Mouse (Mus musculus) right cerebral cortex, postnatal 4 days (tissue): Measurements from ENCODE around the gene Wiz.

Experiments
- DNase-seq: peaks from one replicate; pipeline ENCODE4 v3.0.0-alpha.2; 2022

Wiz gene

DNA sequence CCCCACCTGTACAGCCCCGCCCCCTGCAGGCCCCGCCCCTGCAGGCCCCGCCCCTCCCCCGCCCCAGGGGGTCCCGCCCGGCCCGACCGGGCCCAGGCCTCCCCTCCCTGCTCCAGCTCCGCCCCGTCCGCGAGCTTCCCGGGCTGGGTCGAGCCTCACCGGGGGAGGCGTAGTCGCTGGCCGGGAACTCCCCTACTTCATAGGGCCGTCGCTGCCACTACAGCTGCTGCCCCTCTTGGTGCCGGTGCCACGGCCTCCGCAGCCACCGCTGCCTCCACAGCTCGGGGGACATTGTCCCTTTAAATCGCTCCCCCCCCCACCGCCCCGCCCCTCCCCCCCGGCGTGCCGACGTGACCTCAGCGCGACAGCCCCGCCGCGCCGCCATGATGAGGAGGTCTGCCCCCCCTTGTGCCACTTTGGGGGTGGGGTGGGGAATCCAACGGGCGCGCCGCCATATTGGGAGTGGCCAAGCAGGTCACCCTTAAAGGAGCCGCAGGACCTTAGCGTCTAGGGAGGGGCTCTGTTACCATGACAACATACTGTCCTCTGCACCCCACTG lies at the start of gene Wiz:
TSS of gene Wiz (minus strand) at position 339 of the 559 bp plus-strand sequence.
- peak; percentile 99 for DNase-seq

DNA sequence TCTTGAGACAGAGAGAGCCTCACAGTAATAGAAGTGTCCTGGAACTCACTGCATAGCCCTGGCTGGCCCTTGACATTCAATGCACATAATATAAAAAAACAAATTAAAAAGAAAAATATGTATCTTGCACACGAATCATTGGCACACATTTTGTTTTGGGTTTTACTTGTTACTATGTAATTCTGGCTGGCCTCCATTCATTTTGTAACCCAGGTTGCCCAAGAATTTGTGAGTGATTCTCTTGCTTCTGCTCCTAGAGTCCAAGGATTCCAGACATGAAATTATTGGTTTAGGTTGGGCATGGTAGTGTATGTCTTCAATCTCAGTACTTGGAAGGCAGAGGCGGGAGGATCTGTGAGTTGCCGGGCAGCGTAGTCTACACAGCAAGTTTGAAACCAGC lies 47.9 kb upstream of the Wiz start:
- DNase-seq, result no peak

GRCm38 (mm10) chr17:32435151-32435550 lies 45.9 kb upstream of the Wiz start:
- DNase-seq, result no peak

DNA sequence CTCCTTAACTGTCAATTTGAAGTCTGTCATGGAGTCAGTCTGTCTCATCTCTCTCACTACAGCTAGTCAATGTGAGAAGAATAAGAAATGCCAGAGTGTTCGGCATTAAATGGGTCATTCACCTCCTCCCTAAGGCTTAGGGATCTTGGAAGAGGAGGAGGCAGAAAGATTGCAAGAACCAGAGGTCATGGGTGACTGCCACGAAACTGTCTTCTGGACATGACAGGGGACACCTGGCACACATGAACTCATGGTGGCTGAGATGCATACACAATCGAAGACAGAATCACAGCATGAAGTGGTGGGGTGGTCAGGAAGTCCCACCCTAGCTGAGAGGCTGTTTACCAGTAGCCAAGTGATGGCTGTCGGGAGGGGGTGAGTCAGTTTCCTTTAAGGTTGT lies 45.1 kb upstream of the Wiz start:
- no peak for DNase-seq

DNA sequence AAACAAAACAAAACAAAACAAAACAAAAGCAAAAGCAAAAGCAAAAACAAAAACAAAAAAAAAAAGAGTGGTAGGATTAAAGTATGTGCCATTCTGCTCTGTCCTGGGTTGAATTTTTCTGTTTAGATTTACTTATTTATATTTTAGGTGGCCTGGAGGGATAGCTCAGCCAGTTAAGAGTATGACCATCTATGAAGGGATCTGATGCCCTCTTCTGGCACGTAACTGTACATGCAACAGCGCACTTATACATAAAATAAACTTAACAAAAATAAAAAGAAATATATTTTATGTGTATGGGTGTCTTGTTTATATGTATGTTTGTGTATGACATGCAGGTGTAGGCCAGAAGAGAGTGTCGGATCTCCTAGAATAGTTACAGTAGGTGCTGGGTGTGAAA lies 42.7 kb upstream of the Wiz start:
- no peak for DNase-seq

DNA sequence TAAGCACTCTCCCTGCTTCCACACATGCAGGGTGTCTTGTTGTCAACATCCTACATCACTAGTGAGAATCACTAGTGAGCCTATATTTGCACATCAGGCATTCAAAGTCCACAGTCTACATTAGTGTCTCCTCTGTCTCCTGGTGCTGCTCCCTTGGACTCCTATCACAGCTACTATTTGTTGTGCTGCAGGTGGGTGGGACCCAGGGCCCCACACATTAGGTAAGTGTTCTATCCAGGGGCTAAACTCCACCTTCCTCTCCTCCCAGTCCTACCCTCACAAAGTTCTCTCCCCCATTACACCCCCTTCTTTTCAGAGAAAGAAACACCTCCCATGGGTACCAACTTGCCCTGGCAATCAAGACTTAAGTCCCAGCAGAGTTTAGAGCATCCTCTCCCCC lies 37.4 kb upstream of the Wiz start:
- DNase-seq, result no peak

GRCm38 (mm10) chr17:32424034-32424433 lies 34.8 kb upstream of the Wiz start, which contains the start of gene Pglyrp2:
Pglyrp2 (minus strand) TSS chr17:32424167.
- no peak for DNase-seq

DNA sequence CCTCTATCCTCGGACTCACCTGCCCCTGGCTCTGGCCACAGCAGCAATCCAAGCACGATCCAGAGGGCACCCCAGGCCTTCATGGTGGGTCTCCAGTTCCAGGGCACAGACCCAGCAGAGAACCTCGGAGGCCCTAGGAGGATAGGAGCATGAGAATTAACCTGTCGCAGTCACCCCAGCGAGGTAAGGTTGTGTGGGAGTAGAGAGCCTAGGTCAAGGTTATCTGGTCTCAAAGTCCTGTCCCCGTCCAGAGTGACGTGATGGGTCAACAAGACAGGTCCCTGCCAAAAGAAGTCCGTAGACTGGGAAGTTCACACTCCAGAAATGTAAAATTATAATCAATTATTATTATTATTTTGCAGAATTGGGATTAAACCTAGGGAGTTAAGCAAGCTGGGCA lies 31.5 kb upstream of the Wiz start:
- no peak for DNase-seq

DNA sequence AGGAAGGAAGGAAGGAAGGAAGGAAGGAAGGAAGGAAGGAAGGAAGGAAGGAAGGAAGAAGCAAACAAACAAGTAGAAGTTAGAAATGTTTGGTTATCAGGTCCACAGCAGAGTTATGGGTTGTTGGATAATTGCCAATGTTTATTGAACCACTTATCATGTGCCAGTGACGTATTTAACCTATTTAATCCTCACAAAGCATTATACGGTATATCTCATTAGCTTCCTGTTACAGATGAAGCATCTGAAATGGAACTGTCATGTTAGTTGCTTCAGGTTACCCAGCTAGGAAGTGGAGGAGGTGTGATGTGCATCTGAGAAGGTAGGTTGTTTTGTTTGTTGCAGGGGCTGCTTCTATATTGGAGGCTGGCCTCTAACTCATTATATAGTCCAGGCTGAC lies 30.8 kb upstream of the Wiz start:
- DNase-seq, result no peak

DNA sequence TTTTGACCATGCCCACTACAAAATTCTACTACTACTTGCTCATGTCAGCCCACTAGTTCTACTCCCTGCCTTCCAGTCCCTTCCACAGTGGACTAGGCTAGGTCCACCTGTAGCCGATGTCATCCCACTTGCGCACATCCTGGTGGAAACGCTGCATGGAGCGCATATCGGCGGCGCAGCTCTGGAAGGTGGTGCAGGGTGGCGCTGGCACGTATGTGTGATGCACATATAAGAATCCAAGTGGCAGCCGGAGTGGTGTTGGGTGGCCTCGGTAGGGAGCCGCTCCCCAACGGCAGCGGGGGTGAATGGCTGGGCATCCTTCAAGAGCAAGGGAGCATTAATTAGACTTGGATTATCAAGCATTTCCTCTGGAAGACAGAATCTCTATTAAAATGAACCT lies 27.5 kb upstream of the Wiz start:
- no peak for DNase-seq

DNA sequence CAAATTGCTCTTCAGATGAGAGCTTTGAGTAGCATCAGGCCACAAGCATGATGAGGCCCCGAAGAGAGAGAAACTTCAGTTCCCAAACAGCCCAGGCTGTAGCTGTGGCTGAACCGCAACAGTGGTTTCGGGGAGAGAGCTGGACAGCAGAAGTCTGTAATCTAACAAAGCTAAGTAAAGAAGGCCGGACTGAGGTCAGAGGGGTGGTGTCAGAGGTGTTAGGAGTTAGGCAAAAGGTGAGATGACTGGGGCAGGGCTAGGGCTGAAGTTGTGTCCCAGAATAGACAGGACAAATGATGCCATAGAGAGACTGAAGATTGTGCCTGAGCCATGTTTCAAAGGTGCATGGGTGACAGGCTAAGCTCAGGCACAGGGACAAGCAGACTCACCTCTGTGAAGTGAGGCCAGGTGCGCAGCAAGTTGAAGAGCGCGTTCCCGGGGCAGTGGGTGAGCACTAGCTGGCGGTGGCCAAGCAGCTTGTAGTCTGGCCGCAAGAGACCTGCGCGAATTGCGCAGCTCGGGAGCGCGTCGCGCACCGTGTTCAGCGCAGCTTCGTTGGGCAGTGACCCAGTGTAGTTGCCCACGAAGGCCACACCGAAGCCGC lies 26.3 kb upstream of the Wiz start:
- no peak for DNase-seq

DNA sequence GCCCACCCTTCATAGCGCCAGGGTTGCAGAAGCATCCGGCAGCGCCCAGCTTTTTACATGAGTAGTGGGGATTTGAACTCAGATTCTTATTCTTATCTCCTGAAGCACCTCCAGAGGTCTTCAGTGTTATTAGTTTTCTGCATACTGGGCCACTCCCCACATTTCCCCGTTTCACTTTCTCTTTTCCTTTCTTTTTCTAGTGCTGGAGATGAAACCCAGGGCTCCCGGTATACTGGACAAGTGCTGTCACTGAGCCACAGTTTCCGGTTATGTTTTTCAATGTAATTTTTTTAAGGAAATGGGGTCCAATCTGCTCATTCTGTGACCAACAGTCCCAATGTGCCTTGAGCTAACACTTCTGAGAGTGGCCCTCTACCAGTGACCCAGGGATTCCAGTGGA lies 22.7 kb upstream of the Wiz start:
- no peak for DNase-seq

DNA sequence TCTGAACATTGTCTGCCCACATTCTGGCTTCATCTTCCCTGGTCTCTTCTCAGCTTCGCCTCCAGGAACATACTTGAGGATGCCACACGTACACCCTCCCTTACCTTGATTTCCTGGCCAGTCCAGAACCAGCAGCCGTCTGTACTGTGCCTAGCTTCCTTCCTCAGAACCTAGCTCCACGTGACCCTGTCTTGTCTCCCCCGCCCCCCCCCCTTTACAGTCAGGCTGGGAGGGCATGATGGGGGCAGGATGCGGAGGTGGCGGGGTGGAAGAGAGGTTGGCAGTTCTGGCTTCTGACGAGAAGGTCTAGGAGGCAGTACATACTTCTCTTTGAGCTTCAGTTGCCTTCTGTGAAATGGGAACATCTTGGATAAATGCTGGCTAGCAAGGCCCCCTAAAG lies 14.2 kb upstream of the Wiz start, which contains the start of gene Rasal3:
TSS of gene Rasal3 (minus strand) at position 167 of the 400 bp plus-strand sequence.
- DNase-seq, result no peak

DNA sequence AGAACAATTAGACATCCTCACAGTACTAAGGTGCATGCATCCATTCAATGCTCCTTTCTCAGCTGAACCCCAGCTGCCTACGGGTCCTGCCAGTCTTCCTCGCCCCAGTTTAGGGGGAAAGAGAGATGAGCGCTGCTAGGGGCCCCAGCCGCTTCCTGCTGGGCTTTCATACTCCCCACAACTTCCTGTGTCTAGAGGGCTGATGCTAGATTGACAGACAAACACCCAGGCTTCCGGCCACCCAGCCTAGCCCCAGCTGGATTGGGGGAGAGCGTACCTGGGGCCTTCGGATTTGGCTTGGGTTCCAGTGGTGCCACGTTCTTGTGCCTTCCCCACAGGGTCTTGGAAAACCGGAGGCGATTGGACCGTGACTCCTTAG lies 13.5 kb upstream of the Wiz start:
- no peak for DNase-seq

GRCm38 (mm10) chr17:32402011-32402778 lies 13.0 kb upstream of the Wiz start:
- no peak for DNase-seq

DNA sequence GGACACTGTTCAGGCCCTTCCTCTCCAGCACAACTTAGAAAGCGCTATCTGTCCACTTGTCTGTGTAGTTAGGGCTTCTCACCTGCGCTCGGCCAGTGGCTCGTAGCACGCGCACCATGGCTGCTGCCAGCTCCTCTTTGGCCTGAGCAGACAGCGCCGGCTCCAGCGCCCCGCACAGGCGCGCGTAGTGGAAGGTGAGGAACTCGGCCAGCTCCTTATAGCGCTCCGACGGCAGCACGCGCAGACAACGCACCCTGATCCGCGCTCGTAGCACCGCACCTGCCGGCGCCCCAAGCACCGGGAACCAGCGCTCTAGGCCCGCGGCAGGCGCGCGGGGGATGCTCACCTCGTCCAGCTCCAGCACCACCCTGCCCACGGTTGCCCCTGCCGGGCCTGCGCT lies 7.0 kb upstream of the Wiz start:
- no peak for DNase-seq

GRCm38 (mm10) chr17:32393944-32394343 lies 4.7 kb upstream of the Wiz start:
- no peak for DNase-seq

DNA sequence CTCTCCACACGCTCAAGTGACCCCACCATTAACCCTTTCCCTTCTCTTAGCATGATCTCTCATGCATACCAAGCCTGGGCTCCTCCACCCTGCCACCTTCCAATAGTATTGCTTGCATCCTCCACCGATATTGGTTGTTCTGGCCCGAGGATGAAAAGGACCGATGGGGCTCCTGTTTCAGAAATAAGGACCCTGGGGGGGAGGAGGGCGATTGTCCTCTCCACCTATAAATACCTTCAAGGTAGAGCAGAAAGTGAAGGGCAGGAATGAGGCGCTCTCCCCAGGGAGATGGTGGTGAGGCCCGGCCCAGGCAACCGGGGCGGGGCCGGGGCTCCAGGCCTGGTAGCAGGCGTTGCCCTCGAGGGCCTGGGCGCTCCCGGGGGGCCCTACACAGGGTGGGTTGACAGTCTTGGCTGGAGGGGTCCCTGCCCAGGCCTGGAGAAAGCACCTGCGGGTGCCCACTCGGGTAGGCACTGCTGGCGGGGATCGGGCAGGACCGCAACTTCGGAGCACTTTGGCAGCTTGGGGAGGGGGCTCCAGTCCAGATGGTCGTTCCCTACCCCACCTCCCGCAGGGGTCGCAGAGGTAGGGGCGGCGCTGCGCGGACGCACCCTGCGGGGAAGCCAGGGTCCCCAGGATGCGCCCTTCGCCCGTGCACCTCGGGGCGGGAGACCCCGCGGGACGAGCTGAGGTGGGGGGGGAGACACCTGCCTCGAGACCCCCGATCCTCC lies 704 bp downstream of the Wiz start:
- peak; percentile 67 for DNase-seq

DNA sequence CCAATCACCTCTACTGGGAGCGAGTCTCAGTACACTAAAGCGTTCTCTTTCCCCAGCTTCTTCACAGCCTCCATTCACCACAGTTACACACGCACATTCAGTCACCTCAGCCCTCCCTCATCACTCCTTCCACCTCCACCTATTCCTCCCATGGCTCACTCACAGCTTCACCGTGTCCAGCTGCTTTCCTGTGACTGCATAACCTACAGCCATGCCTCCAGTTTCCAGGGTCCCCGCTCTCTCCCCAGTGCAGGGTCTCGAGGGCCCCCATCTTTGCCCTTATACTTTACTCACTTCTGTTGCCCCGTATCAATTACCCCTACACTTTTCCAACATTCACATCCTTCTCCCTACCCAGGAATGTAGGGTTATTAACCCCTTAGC lies 1.3 kb downstream of the Wiz start:
- DNase-seq, result no peak

DNA sequence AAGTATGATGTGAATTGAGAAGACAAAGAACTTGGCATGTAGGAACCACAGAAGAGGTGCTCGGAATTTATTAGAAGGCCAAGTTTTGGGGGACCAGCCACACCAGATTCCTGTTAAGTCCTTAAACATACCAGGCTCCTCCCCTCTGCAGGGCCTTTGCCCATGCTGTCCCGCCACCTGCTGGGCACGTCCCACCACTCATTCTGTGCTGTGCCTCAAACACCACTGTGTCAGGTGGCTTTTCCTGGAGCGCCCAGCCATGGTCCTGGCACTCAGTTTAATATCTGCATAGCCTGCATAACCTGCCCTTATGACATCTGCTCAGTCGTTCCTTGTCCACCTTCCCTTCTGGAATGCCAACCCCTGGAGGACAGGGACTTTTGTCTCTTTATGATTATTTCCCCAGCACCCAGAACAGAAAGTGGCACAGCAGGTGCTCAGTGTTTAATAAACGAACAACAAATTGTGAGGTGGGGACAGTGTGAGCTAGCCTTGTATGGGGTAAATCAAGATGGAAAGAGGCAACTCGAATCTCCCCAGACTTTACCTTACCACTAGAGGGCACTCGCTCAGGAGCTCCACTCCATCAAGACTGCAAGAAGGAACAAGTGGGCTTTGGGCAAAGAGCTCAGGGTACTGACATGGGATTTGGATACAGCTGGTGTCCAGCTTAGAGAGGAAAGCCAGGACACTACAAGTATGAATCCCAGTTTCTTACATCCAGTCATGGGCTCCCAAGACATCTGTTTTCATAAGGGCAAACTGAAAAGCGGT lies 2.4 kb downstream of the Wiz start:
- no peak for DNase-seq

DNA sequence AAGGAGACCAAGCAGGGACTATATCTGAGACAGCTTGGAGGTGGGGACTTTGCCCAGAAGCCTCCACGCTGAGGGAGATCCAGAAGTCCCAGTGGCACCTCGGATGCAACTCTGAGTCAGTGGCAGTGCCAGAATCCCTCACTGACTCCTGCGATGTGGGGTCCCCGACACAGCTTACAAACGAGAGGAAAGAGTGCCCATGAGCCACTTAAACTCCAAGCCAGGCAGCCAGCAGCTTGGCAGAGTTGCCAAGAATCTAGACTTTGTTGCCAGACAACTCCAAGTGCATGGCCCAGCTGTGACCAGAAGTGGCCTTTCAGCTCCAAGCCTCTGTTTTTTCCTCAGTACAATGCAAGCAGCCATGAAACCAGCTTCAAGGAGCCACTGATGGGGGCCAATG lies 5.6 kb downstream of the Wiz start:
- DNase-seq, result no peak

DNA sequence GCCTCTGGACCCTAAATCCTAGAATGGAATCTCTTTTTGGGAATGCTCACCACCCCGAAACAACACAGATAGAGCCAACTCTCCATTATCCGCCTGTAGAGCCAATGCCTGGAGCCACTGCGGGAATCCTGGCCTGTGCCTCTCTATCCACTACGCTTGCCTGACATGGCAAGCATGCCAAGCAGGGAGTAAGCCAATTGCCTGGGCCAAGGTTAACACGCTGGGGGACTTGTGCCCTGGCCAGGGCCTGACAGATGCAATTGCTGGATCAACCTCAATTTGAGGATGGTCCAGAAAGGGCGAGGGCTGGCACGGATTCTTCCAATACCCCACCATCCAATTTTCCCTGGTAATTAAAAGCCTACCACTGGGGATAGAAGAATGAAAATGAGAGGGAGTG lies 6.7 kb downstream of the Wiz start:
- DNase-seq, result no peak

DNA sequence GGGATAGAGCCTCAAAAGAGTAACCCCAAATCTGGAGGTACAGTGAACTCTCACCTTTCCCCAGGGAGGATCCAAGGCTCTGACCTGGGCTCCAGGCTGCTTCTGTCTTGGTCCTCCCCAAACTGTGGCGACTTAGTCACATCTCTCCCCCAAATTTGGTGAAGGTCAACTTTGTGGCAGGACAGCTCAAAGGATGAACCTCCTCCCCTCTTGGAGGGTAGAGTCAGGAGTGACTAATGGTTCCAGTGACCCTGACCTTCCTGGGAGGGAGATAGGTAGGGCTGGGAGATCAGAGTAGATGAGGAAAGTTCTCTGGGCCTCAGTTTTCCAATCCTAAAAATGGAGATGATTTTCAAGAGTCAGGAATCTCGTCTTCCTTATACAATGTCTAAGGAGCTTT lies 10.5 kb downstream of the Wiz start:
- no peak for DNase-seq
